ENCODE assay signal across 8 mouse cellular contexts in genomic region chr6:50455102-50455828, GRCm38 (mm10). TPM values are rescaled to one million over a fixed set of nuclear protein-coding genes. Genes with fewer than 3 reads are reported as not detected.
A peak's percentile ranks its signal among the peaks of the same experiment; 100 is the strongest.
DNase-seq lines count a peak whose midpoint lies in the region; ATAC-seq and TF ChIP-seq lines count a peak whose summit lies in the region.

No protein-coding gene starts in this region.

- peak overlapping the region; percentile 97 for H3K4me2 ChIP-seq in forebrain, embryonic 11.5 days (ENCODE audit: low read depth, low read length, severe bottlenecking)

- no peak for TF ChIP-seq CTCF in left cerebral cortex, adult 2 months (IDR thresholded peaks at IDR 0.05)

- H3K36me3 ChIP-seq in forebrain, embryonic 11.5 days (ENCODE audit: control insufficient read depth, insufficient read depth, low read length), result no peaks in the 10 kb centered on the region
- H3K36me3 ChIP-seq in splenic B cell, adult 2 months (ENCODE audit: control insufficient read depth, insufficient read depth, low read length, poor library complexity, severe bottlenecking), result no peaks in the 10 kb centered on the region

- H3K4me3 ChIP-seq in left cerebral cortex, adult 2 months, result peak overlapping the region; percentile 50
- peak overlapping the region; percentile 62 for H3K4me3 ChIP-seq in forebrain, embryonic 11.5 days (ENCODE audit: low read depth, low read length)

- DNase-seq in left cerebral cortex, adult 2 months (ENCODE audit: extremely low spot score in 1 of 2, low spot score in 2 of 2), result peak; percentile 42 to 48
- DNase-seq in left cerebral cortex, adult 11 months (ENCODE audit: low spot score), result no peak
- peak; percentile 74 for DNase-seq in brain, adult 2 months (ENCODE audit: low read depth, low spot score)
- DNase-seq in forebrain, embryonic 11.5 days (ENCODE audit: low spot score), result peak; percentile 70
- DNase-seq in heart, postnatal 10 days, result peak; percentile 58 to 63
- DNase-seq in left cerebral cortex, postnatal 25 days (ENCODE audit: low spot score in 2 of 2), result peak; percentile 45 to 56
- peak; percentile 8 for DNase-seq in splenic B cell, adult 2 months (ENCODE audit: low read depth, low spot score)

- under 1% methylated on average over 39 of the region's 39 CpGs for WGBS in forebrain, embryonic 11.5 days

- peak; percentile 54 for ATAC-seq in forebrain, embryonic 11.5 days (replicated peaks; ENCODE audit: low FRiP score)
- ATAC-seq in megakaryocyte-erythroid progenitor cell, adult 5-6 weeks (replicated peaks; ENCODE audit: low FRiP score, low TSS enrichment, poor library complexity, severe bottlenecking), result peak; percentile 44

- peak overlapping the region; percentile 89 for H3K27ac ChIP-seq in left cerebral cortex, adult 2 months
- peak overlapping the region; percentile 41 for H3K27ac ChIP-seq in forebrain, embryonic 11.5 days (ENCODE audit: low read depth, low read length)

- peak overlapping the region; percentile 73 for H3K9ac ChIP-seq in forebrain, embryonic 11.5 days (ENCODE audit: low read length)

- H3K9me3 ChIP-seq in forebrain, embryonic 11.5 days (ENCODE audit: control insufficient read depth, low read length), result no peaks in the 10 kb centered on the region

- peaks cover 7% of the 10 kb centered on the region; the same call in 1 of the 2 replicates for H3K4me1 ChIP-seq in forebrain, embryonic 11.5 days (replicated peaks; ENCODE audit: control insufficient read depth, insufficient read depth, low read length)

- no peaks in the 10 kb centered on the region for H3K27me3 ChIP-seq in forebrain, embryonic 11.5 days (ENCODE audit: control insufficient read depth, insufficient read depth, low read length)
- no peaks in the 10 kb centered on the region for H3K27me3 ChIP-seq in splenic B cell, adult 2 months (ENCODE audit: control insufficient read depth, insufficient read depth, low read length, poor library complexity, severe bottlenecking)

- intact Hi-C loops in left cerebral cortex, adult 2 months (cut with DNase I), result loop anchor here (2.0 to 5.0 kb wide), 2 partner anchors 43 to 142 kb away; no protein-coding TSS in a partner anchor
- intact Hi-C loops in heart, postnatal 10 days (cut with DNase I), result loop anchor here (2.0 to 10.0 kb wide), 3 partner anchors 72 to 140 kb away; no protein-coding TSS in a partner anchor
- intact Hi-C loops in left cerebral cortex, postnatal 25 days (cut with DNase I), result loop anchor here (2.0 to 5.0 kb wide), 3 partner anchors 43 to 72 kb away; no protein-coding TSS in a partner anchor

RNA-seq across cellular contexts. Expression of gene Osbpl3, which starts 0.7 kb away (rescaled TPM):
- 10 to 100 TPM; 45.5 to 56.0 TPM for total RNA-seq in left cerebral cortex, adult 2 months (2021)
- polyA plus RNA-seq in forebrain, embryonic 11.5 days (2014; fragmentation: Nextera tagmentation; extraction: Ambion mirVana), result 7.8 and 8.7 TPM in 2 replicates
- 10 to 100 TPM; 31.8 to 33.0 TPM for total RNA-seq in heart, postnatal 10 days (2021)
- 10 to 100 TPM; 35.0 to 40.1 TPM for total RNA-seq in left cerebral cortex, postnatal 25 days (2021)
- total RNA-seq in megakaryocyte-erythroid progenitor cell, adult 5-6 weeks (2014; fragmentation: Nextera tagmentation), result 10.9 and 11.1 TPM in 2 replicates
- total RNA-seq in megakaryocyte-erythroid progenitor cell, adult 5-6 weeks (2017), result 11.5 and 16.4 TPM in 2 replicates
